Mouse (Mus musculus) cerebellum, adult 11-12 months (tissue): ENCODE measurements around the gene Setx.

ENCODE experiments used
- DNase-seq: peaks from one replicate; pipeline ENCODE4 v3.0.0; 2022

The Setx gene

DNA sequence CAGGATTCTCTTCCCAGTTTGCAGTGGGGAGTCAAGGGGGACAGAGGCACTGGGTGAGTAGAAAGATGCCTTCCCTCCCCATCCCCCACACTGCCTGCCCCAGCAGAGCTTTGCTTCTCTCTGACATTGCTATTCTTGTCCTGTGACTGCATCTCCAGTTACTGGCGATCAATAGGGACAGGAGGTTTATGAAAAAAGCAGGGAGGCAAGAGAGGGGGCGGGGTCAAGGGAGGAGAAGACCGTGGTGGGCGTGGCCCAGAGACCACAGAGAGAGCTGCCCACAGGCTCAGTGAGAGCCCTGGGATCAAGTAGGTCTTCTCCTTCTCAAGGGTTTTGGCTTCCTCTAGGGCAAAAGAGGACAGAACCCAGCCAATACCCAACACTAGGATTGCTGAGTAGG, 98.3 kb downstream of the Setx start:
- peak; percentile 48 for DNase-seq

DNA sequence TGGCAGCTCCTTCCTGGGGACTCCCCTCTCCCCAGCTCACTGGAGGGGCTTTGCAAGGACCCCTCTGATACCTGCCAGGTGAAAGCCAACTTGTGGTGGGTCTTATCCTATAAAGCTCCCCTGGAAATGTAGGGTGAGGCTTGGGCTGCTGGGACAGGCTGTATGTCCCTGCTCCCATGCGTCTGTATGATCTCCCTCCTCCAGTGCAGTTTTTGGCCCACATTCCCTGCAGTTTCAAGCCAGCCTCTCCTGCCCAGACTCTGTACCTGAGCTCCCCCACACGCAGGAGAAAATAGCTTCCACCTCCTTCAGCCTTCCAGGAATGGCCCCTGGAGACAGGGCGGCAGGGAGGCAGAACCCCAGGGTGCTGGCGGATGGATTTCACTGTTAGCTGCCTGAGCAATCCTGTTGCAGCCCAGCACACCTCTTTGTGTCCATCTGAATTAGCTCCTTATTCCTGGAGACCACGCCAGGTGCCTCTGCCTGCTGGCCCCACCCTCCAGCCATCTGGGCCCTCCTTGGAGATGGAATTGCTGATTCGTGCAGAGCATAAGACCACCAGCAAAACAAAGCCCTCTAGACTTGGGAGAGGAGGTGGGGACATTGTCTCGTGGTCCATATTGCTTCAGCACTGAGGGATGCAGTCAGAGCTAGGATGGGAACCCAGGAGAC, 99.7 kb downstream of the Setx start:
- peak; percentile 52 for DNase-seq

DNA sequence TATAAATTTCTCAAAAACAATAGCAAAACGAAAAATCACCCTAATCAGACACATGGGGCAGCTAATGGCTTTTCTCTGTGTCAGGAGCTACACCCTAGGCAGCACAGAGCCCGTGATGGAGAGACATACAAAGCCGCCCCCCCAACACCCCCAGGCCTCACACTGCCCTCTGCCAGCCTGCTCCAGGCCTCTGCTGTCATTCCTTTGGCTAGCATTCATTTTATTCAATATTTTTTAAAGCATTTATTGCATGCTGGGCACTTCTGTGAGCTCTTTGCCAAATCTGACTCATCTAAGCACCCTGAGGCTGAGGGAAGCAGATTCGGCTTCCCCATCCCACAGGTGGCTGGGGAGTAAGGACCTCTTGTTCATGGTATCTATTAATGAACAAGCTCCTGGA, 102.7 kb downstream of the Setx start:
- no peak for DNase-seq

DNA sequence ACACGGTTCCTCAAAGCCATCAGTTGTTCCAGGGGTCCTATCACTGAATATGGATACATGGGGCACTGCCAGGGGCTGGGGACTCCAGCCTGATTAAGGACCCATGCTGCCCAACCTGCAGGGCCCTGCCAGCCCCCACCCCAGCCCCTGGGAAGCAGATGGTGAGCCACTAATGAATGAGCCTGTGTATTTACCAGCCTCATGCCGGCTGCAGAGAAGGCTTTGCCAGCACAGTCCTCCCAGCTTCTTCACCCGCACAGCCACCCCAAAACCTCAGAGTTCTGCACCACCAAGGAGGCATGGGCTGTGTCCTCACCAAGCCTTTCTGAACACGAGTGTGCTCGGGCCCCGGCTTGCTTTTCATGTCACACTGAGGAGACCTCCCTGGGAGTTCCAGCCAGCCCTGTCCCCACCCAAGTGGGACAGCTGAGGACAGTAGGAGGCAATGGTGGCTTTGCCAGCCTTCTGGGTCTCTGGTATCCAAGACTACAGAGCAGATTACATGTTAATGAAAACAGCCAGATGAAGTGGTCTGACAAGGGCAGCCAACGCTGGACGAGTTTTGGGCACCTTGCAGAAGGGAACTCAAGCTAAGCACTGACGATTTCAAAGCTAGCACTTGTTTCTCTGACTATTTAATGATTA, 106.3 kb downstream of the Setx start:
- DNase-seq: no peak
